In the genomic region with DNA sequence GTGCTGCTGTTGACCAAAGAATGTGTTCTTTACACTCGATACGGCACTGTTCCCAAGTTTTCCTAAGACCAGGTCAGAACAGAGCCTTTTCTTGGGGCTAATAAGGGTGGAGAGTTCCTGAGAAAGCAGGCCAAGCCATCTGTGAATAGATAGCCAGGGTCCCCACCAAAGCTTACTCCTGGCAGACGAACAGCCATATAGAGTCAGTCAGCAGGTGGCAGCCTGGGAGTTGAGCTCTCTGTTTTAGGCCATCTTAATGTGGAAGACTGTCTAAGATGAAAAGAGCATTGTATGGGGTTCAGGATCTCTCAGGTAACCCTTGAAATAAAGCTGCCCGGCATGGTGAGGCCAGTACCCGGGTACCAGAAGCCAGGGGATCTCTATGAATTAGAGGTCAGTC, we compare ENCODE assay signal across 11 mouse cellular contexts. TPM values are rescaled to one million over a fixed set of nuclear protein-coding genes. Genes with fewer than 3 reads are reported as not detected.
DNase-seq lines count a peak whose midpoint lies in the region; ATAC-seq and TF ChIP-seq lines count a peak whose summit lies in the region.
"Had no signal": no experiment of that assay in that cellular context is flagged by ENCODE, and none has a peak within 500 bp of the region (broad histone marks: within the 10 kb centered on the region; RNA-seq: fewer than 3 reads in every experiment).

No protein-coding gene starts in this region.

- no peak overlapping the region for H3K27ac ChIP-seq in kidney, adult 2 months (ENCODE audit: insufficient read depth, low read depth, low read length)
- no peak overlapping the region for H3K27ac ChIP-seq in kidney, embryonic 14.5 days (ENCODE audit: low read depth, low read length)
- H3K27ac ChIP-seq: heart, embryonic 13.5 days had no signal

- H3K27me3 ChIP-seq in kidney, adult 2 months (replicated peaks; ENCODE audit: control insufficient read depth, insufficient read depth, low read length) = no peaks in the 10 kb centered on the region
- H3K27me3 ChIP-seq in kidney, embryonic 14.5 days (ENCODE audit: control insufficient read depth, insufficient read depth, low read length) = no peaks in the 10 kb centered on the region
- H3K27me3 ChIP-seq: heart, embryonic 13.5 days had no signal

- no peaks in the 10 kb centered on the region for H3K9me3 ChIP-seq in kidney, embryonic 14.5 days (ENCODE audit: control insufficient read depth, low read length)
- H3K9me3 ChIP-seq: heart, embryonic 13.5 days had no signal

- H3K4me3 ChIP-seq in kidney, adult 2 months (ENCODE audit: insufficient read depth, low read depth, low read length) = no peak overlapping the region
- H3K4me3 ChIP-seq in kidney, embryonic 14.5 days (ENCODE audit: low read length) = no peak overlapping the region
- H3K4me3 ChIP-seq: heart, embryonic 13.5 days had no signal

- 82% methylated on average over 5 of the region's 5 CpGs for WGBS in kidney, adult 2 months
- WGBS in kidney, embryonic 14.5 days = 84% methylated on average over 5 of the region's 5 CpGs

- no peak overlapping the region for H3K9ac ChIP-seq in kidney, embryonic 14.5 days (ENCODE audit: low read depth, low read length)
- H3K9ac ChIP-seq: heart, embryonic 13.5 days had no signal

- peak; percentile 49 for TF ChIP-seq CTCF in kidney, adult 2 months (conservative IDR thresholded peaks at IDR 0.05; ENCODE audit: insufficient read depth, insufficient read length, low read depth, low read length)

- no peaks in the 10 kb centered on the region for H3K36me3 ChIP-seq in kidney, adult 2 months (ENCODE audit: control insufficient read depth, insufficient read depth, low read length)
- H3K36me3 ChIP-seq in kidney, embryonic 14.5 days (ENCODE audit: control insufficient read depth, insufficient read depth, low read length) = no peaks in the 10 kb centered on the region
- H3K36me3 ChIP-seq: heart, embryonic 13.5 days had no signal

- ATAC-seq in kidney, embryonic 14.5 days (ENCODE audit: low FRiP score, low TSS enrichment) = no peak
- ATAC-seq in megakaryocyte-erythroid progenitor cell, adult 5-6 weeks (replicated peaks; ENCODE audit: low FRiP score, low TSS enrichment, poor library complexity, severe bottlenecking) = peak; percentile 79
- ATAC-seq in frontal cortex, adult (ENCODE audit: low TSS enrichment) = no peak

- peaks cover 6% of the 10 kb centered on the region; the same call in 1 of the 2 replicates for H3K4me1 ChIP-seq in kidney, adult 2 months (ENCODE audit: control insufficient read depth, insufficient read depth, low read length)
- no peaks in the 10 kb centered on the region for H3K4me1 ChIP-seq in kidney, embryonic 14.5 days (ENCODE audit: control insufficient read depth, insufficient read depth, low read length)

- H3K4me2 ChIP-seq in kidney, embryonic 14.5 days (replicated peaks; ENCODE audit: low read depth, low read length) = no peak overlapping the region
- H3K4me2 ChIP-seq: heart, embryonic 13.5 days had no signal

- TF ChIP-seq POLR2A in kidney, adult 2 months (IDR thresholded peaks at IDR 0.05; ENCODE audit: low read depth, low read length) = no peak

- DNase-seq in kidney, adult 2 months = peak; percentile 25
- DNase-seq in CD4-positive helper T cell, adult 2 months (ENCODE audit: low read depth, low spot score) = peak; percentile 5
- peak; percentile 17 for DNase-seq in brain, adult 2 months (ENCODE audit: low read depth, low spot score)
- no peak for DNase-seq in spleen, postnatal 14 days (ENCODE audit: low spot score in 2 of 2)
- DNase-seq: adrenal gland, adult 2 months; cerebellum, adult 18-20 months; left cerebral cortex, postnatal 4 days had no signal

RNA-seq across cellular contexts. Expression of gene Gsk3b, which starts 55.7 kb away (rescaled TPM):
- 10.1 and 12.0 TPM in 2 replicates for polyA plus RNA-seq in kidney, adult 2 months (2012; rRNA removed)
- polyA plus RNA-seq in kidney, embryonic 14.5 days (2014; fragmentation: Nextera tagmentation; extraction: Ambion mirVana) = 82.6 and 86.2 TPM in 2 replicates
- total RNA-seq in megakaryocyte-erythroid progenitor cell, adult 5-6 weeks (2014; fragmentation: Nextera tagmentation) = 34.1 and 54.9 TPM in 2 replicates
- total RNA-seq in megakaryocyte-erythroid progenitor cell, adult 5-6 weeks (2017) = 31.8 and 44.1 TPM in 2 replicates

Comparison
In these comparisons a context has a peak if more than half of its experiments do, and no peak if none do; other contexts are left out.
1. DNase-seq: peak in kidney, adult 2 months (single experiment), CD4-positive helper T cell, adult 2 months (single experiment) and brain, adult 2 months (single experiment); none in spleen, postnatal 14 days (0 of 2).